Mouse (Mus musculus): ENCODE results near the gene Vdr. TPM values are rescaled to one million over a fixed set of nuclear protein-coding genes. Genes with fewer than 3 reads are reported as not detected.

Gene Vdr
- total RNA-seq, 1 experiment from 2014 or later: 2.9 TPM

GRCm38 (mm10) chr15:97865175-97865574, 45.3 kb downstream of the Vdr start:
- ATAC-seq (replicated peaks in 1 of 2; ENCODE audit: insufficient read depth in 1 of 2, low FRiP score in 2 of 2, low TSS enrichment in 1 of 2, low read depth in 1 of 2, poor library complexity in 2 of 2, severe bottlenecking in 2 of 2): peak; percentile 4 to 56; a peak in 2 of 4 replicates

GRCm38 (mm10) chr15:97864361-97865045, 45.9 kb downstream of the Vdr start:
- ATAC-seq (replicated peaks in 1 of 2; ENCODE audit: insufficient read depth in 1 of 2, low FRiP score in 2 of 2, low TSS enrichment in 1 of 2, low read depth in 1 of 2, poor library complexity in 2 of 2, severe bottlenecking in 2 of 2): no peak

DNA sequence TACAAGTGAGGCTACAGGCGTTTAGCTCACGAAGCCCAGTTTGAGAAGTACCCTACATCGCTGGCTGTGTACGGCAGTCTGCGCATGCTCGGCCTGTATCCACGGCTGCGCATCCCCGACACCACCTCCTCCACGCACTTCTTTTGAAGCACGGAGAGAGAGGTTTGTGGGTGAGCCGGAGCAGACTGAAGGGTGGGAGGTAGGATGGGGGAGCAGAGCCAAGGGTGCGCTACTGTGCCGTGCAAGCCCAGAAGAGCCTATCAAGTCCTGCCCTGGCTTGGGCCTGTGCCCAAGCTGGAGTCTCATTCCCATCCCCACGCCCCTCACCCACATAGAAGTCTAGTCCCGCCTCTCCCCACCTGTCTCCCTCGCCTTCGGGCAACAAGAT, 46.9 kb downstream of the Vdr start:
- no peak for ATAC-seq (replicated peaks in 1 of 2; ENCODE audit: insufficient read depth in 1 of 2, low FRiP score in 2 of 2, low TSS enrichment in 1 of 2, low read depth in 1 of 2, poor library complexity in 2 of 2, severe bottlenecking in 2 of 2)

GRCm38 (mm10) chr15:97862881-97863493, 47.4 kb downstream of the Vdr start:
- no peak for ATAC-seq (replicated peaks in 1 of 2; ENCODE audit: insufficient read depth in 1 of 2, low FRiP score in 2 of 2, low TSS enrichment in 1 of 2, low read depth in 1 of 2, poor library complexity in 2 of 2, severe bottlenecking in 2 of 2)

DNA sequence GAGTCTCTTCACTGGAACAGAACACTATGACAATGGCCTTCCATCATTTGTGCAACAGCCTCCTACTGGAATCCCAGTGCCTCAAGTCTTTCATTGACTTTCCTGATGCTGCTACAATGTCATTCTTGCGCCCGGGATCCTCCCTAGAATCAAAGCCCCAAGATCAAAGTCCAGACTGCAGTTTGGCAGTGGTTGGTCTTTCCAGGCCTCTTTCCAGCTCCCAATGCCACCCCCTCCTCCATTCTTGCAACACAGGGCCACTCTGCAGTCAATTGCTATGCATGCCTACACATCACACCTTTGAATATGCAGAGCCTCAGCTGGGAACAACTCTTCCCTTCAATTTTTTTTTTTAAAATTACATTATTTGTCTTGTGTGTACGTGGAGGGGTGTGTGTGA, 50.1 kb downstream of the Vdr start:
- no peak for ATAC-seq (replicated peaks in 1 of 2; ENCODE audit: insufficient read depth in 1 of 2, low FRiP score in 2 of 2, low TSS enrichment in 1 of 2, low read depth in 1 of 2, poor library complexity in 2 of 2, severe bottlenecking in 2 of 2)

GRCm38 (mm10) chr15:97858431-97858830, 52.0 kb downstream of the Vdr start:
- no peak for ATAC-seq (replicated peaks in 1 of 2; ENCODE audit: insufficient read depth in 1 of 2, low FRiP score in 2 of 2, low TSS enrichment in 1 of 2, low read depth in 1 of 2, poor library complexity in 2 of 2, severe bottlenecking in 2 of 2)

DNA sequence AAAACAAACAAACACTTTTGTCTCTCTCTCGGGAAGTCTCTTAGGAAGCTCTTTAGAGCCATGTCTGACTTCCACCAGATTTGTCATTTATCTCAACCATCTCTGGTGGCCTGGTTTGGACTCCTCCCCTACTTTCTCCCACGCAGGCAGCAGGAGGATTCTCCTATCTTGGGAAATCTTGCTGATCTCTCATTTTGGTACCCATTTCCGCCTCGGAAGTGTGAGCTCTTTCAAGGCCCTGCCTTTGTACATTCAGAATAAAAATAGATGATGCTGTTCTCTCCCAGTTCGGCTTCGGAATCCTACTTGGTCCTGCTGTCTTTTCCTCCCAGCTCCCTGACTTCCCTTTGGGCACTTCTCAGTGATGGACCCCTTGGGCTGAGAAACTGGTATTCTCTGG, 55.9 kb downstream of the Vdr start:
- ATAC-seq (replicated peaks in 1 of 2; ENCODE audit: insufficient read depth in 1 of 2, low FRiP score in 2 of 2, low TSS enrichment in 1 of 2, low read depth in 1 of 2, poor library complexity in 2 of 2, severe bottlenecking in 2 of 2): no peak

DNA sequence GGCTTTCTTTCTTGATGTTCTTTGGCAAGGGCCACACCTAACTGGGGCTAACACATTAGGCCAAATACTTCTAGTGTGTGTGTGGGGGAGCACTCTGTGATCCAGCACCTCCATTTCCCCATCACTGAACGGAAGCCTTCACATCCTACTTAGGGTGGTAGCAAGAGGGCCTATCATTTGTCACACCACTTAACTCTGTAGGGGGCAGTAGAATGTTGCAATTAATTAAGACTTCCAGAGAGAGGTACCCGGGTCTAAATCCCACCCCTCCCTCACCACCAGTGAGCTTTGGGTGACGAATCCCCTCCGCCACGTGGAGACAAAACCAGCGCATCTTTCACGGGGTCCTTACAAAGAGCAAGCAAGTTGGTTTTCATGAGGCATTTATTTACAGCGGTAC, 56.4 kb downstream of the Vdr start:
- no peak for ATAC-seq (replicated peaks in 1 of 2; ENCODE audit: insufficient read depth in 1 of 2, low FRiP score in 2 of 2, low TSS enrichment in 1 of 2, low read depth in 1 of 2, poor library complexity in 2 of 2, severe bottlenecking in 2 of 2)

- ATAC-seq (replicated peaks in 1 of 2; ENCODE audit: insufficient read depth in 1 of 2, low FRiP score in 2 of 2, low TSS enrichment in 1 of 2, low read depth in 1 of 2, poor library complexity in 2 of 2, severe bottlenecking in 2 of 2): no peak
Measured at GRCm38 (mm10) chr15:97852291-97852690, 58.1 kb downstream of the Vdr start.

- no peak for ATAC-seq (replicated peaks in 1 of 2; ENCODE audit: insufficient read depth in 1 of 2, low FRiP score in 2 of 2, low TSS enrichment in 1 of 2, low read depth in 1 of 2, poor library complexity in 2 of 2, severe bottlenecking in 2 of 2)
Measured at GRCm38 (mm10) chr15:97851011-97851410, 59.4 kb downstream of the Vdr start.

GRCm38 (mm10) chr15:97850441-97850840, 60.0 kb downstream of the Vdr start:
- ATAC-seq (replicated peaks in 1 of 2; ENCODE audit: insufficient read depth in 1 of 2, low FRiP score in 2 of 2, low TSS enrichment in 1 of 2, low read depth in 1 of 2, poor library complexity in 2 of 2, severe bottlenecking in 2 of 2): no peak

DNA sequence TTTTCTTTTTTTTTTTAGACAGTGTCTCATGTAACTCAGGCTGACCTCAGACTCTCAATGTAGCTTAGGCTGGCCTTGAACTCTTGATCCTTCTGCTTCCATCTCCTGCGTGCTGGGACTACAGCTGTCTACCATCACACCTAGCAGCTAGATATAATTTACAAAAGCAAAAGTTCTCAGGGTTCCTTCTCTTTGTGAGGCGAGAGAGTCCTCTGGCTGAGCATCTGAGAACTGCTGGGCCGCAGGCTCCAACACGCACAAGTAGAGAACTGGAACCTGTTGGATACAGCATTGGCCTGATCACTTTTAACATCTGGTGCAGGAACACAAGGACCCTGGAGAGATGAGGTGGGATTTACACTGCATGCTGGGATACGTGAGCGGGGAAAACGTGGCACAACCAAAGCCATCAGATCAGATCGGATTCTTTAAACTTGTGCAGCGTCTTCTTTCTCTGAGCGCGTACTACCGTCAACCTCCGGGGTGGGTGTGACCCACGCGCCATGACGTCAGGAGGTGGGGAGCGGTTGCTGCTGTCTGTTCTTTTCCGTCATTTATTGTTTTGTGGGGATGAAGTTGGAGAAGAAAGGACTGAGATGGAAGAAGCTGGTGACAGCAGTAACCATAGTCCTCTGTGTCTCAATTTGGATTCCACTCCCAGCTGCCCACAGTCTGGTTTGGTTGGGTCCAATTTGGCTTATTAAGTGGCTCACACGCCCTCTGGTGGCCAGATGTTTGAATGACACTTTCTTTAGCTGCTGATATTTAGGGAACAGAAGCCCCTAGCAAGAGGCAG, 61.1 kb downstream of the Vdr start:
- peak; percentile 65 to 73 for ATAC-seq (replicated peaks in 1 of 2; ENCODE audit: insufficient read depth in 1 of 2, low FRiP score in 2 of 2, low TSS enrichment in 1 of 2, low read depth in 1 of 2, poor library complexity in 2 of 2, severe bottlenecking in 2 of 2)

DNA sequence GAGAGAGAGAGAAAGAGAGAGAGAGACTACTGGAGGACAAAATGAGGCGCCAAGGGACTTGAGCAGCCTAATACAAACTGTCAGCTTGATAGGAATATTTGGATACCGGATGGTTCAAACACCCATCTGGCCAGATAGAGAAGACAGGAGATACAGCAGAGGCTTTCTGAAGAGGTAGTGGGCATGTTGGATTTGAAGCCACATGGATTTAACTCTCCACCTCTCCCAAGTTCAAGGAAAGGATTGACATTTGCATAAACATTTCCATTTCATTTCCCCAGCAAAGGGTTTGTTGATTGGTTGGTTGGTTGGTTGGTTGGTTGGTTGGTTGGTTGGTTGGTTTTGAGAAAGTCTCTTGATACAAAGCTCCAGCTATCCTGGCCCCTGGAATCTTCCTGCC, 62.6 kb downstream of the Vdr start:
- ATAC-seq (replicated peaks in 1 of 2; ENCODE audit: insufficient read depth in 1 of 2, low FRiP score in 2 of 2, low TSS enrichment in 1 of 2, low read depth in 1 of 2, poor library complexity in 2 of 2, severe bottlenecking in 2 of 2): no peak

GRCm38 (mm10) chr15:97847285-97847684, 63.1 kb downstream of the Vdr start:
- ATAC-seq (replicated peaks in 1 of 2; ENCODE audit: insufficient read depth in 1 of 2, low FRiP score in 2 of 2, low TSS enrichment in 1 of 2, low read depth in 1 of 2, poor library complexity in 2 of 2, severe bottlenecking in 2 of 2): no peak

DNA sequence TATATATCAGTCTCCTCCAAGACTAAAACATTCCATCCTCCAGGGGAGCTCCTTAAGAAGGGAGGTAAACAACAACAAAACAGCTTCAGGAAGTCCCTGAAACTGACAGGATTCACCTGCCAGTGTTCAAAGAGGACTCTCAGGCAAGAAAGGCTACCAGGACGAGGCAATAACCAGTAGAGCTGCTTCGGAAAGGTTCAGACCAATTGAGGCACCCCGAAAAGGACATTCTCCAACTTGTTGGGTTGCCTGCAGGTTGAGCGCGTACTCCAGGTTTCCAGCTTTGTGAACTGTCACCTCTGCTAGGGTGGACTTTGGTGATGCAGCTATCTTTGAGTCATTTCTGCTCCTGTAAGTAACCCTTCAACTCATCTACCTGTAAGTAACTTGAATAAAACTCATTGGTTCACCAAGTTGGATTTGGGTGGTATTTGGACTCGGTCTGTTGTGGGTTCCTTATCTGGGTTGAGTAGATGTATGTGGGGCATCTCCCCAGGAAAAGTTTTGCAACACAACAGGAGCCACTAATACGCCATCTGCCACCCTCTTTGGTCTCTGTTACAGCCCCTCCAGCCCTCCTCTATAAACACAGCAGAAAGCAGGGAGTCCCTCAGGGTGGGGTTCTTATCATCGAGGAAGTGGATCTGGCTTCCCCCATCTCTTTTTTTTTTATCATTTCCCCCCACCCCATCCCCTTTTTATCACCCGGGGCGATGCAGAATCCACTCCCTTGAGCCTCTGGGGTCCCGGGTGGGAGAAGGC, 64.1 kb downstream of the Vdr start:
- no peak for ATAC-seq (replicated peaks in 1 of 2; ENCODE audit: insufficient read depth in 1 of 2, low FRiP score in 2 of 2, low TSS enrichment in 1 of 2, low read depth in 1 of 2, poor library complexity in 2 of 2, severe bottlenecking in 2 of 2)

GRCm38 (mm10) chr15:97844037-97845034, 66.1 kb downstream of the Vdr start, which contains the start of gene Hdac7:
Hdac7 (minus strand) TSS chr15:97844502.
- ATAC-seq (replicated peaks in 1 of 2; ENCODE audit: insufficient read depth in 1 of 2, low FRiP score in 2 of 2, low TSS enrichment in 1 of 2, low read depth in 1 of 2, poor library complexity in 2 of 2, severe bottlenecking in 2 of 2): peak in 1 of 2 experiments; percentile 16; a peak in 1 of 4 replicates

DNA sequence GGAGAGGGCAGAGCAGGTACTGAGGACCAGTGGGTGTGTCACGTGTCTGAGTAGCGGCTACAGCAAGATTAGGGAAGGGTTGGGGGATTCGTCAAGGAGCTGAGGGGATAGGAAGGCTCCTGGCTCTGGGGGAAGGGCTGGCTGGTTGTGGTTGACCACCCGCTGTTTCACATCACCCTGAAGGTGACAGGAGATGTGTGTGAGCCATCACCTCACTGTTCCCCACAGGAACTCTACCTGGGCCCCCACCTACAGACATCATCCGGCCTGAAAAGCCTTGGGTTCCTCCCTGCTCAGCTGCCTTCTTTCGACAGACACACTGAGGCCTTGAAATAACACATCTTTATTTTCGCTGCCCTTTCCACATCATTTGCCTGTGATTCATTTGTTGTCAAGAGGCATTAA, 67.2 kb downstream of the Vdr start:
- no peak for ATAC-seq (replicated peaks in 1 of 2; ENCODE audit: insufficient read depth in 1 of 2, low FRiP score in 2 of 2, low TSS enrichment in 1 of 2, low read depth in 1 of 2, poor library complexity in 2 of 2, severe bottlenecking in 2 of 2)
